Mouse (Mus musculus) limb, embryonic 11.5 days (tissue): Measurements from ENCODE around the gene Qrfp. TPM values are rescaled to one million over a fixed set of nuclear protein-coding genes. Genes with fewer than 3 reads are reported as not detected.
A peak's percentile ranks its signal among the peaks of the same experiment; 100 is the strongest.

Source experiments
- ATAC-seq: fragments of 200-750 bp; cut with Nextera tagmentation; 2 replicates; pipeline ENCODE4 v1.8.0; 2017; ENCODE audit warnings: low read depth; ENCODE audit not compliant: insufficient number of reproducible peaks, low FRiP score, low TSS enrichment
- DNase-seq: peaks from one replicate; pipeline ENCODE4 v3.0.0-alpha.2; 2015; ENCODE audit warnings: low spot score
- H3K27ac ChIP-seq: fragments of 300-500 bp; sonication (generic); replicated peaks from 2 replicates; pipeline ENCODE4 v1.5.1; 2014; ENCODE audit warnings: low read depth, mild to moderate bottlenecking, low read length
- H3K27me3 ChIP-seq: fragments of 300-500 bp; sonication (generic); 2 replicates; pipeline ENCODE4 v1.6.1; 2014; ENCODE audit warnings: mild to moderate bottlenecking, low read length, mixed read lengths; ENCODE audit not compliant: control insufficient read depth, insufficient read depth
- H3K36me3 ChIP-seq: fragments of 300-500 bp; sonication (generic); 2 replicates; pipeline ENCODE4 v1.6.1; 2014; ENCODE audit warnings: mild to moderate bottlenecking, low read length, moderate library complexity, mixed read lengths; ENCODE audit not compliant: control insufficient read depth, insufficient read depth
- H3K4me1 ChIP-seq: fragments of 300-500 bp; sonication (generic); 2 replicates; pipeline ENCODE4 v1.6.1; 2014; ENCODE audit warnings: low read length, mixed read lengths; ENCODE audit not compliant: control insufficient read depth, insufficient read depth
- H3K4me2 ChIP-seq: fragments of 300-500 bp; sonication (generic); 2 replicates; pipeline ENCODE4 v1.6.1; 2014; ENCODE audit warnings: low read depth, mild to moderate bottlenecking, moderate library complexity; ENCODE audit not compliant: severe bottlenecking
- H3K4me3 ChIP-seq: fragments of 300-500 bp; sonication (generic); 2 replicates; pipeline ENCODE4 v1.5.1; 2014; ENCODE audit warnings: low read depth, low read length
- H3K9ac ChIP-seq: fragments of 300-500 bp; sonication (generic); 2 replicates; pipeline ENCODE4 v1.6.1; 2014; ENCODE audit warnings: mild to moderate bottlenecking, low read length
- H3K9me3 ChIP-seq: fragments of 300-500 bp; sonication (generic); 2 replicates; pipeline ENCODE4 v1.6.1; 2016; ENCODE audit warnings: low read length; ENCODE audit not compliant: control insufficient read depth
- WGBS: fragments of 180-500 bp; shearing (Covaris S2); extraction: QIAGEN DNeasy Blood & Tissue Kit; methylation state at CpG from one replicate; pipeline ENCODE4 v1.1.7; 2014; 5-methylcytosine and 5-hydroxymethylcytosine counted together
- polyA plus RNA-seq: library from polyadenylated mRNA; unstranded; fragments of >200 nt; fragmentation: Nextera tagmentation; extraction: Ambion mirVana; gene quantifications from 2 replicates; pipeline ENCODE4 v1.2.1, GENCODE M21; 2014

Qrfp gene
- polyA plus RNA-seq, 1 experiment from 2014 or later = 0.31 TPM

- H3K27me3 ChIP-seq = no peaks in the 10 kb centered on the region
- peak overlapping the region; percentile 82 for H3K4me3 ChIP-seq
- no peak overlapping the region; the same call in 1 of the 2 replicates for H3K27ac ChIP-seq
- DNase-seq (no peak), ATAC-seq (no peak)
- H3K9me3 ChIP-seq = no peaks in the 10 kb centered on the region
- H3K9ac ChIP-seq = peak overlapping the region; percentile 98
- WGBS = under 1% methylated on average over 4 of the region's 4 CpGs
- H3K4me2 ChIP-seq = peak overlapping the region; percentile 83
- peaks cover 21% of the 10 kb centered on the region for H3K4me1 ChIP-seq
- no peaks in the 10 kb centered on the region for H3K36me3 ChIP-seq
These were observed 48.8 kb downstream of the Qrfp start for GRCm38 (mm10) chr2:31761585-31761984.

DNA sequence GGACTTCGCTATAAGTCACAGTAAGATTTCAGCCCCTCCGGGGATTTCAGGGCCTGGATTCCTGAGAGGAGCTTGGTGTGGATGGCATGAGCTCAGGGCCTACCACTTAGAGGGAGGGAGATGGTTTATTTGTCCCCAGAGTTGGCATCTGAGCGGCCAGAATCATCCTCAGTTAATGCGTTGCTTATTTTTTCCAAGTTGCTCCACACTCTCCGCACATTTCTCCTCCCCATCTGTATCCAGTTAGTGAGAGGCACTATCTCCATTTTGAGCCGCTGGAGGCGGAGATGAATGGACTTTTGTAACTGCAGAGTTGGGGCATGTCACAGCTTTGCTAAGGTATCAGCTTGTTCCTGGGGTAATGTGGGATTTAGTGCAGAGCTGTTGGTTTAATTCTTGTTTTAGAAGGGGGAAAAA, 49.3 kb downstream of the Qrfp start:
- ATAC-seq = no peak

DNA sequence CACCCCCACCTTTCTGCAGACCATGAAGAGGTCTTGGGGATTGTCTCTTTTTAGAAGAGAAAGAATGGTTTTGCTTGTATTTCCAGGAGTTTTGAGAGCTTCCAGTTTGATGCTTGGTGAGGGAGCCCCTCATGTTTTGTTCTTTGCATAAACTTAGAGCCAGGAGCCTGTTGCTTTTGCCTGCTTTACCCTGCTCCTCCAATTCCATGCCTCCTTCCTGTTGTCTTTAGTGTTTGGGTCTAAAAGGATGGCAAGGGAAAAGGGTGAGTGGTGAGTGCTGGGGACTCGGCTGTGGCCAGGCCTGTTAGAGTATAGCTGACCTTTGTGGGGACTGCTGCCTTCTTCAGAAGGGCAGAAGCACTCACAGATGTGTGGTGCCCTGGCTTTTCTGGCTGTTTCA, 49.9 kb downstream of the Qrfp start:
- Histone ChIP-seq H3K9me3 (no peaks in the 10 kb centered on the region), H3K4me1 (peaks cover 20% of the 10 kb centered on the region), H3K36me3 (no peaks in the 10 kb centered on the region), H3K4me2 (peak overlapping the region; percentile 83), H3K9ac (peak overlapping the region; percentile 98), H3K27ac (peak overlapping the region; percentile 89), H3K4me3 (peak overlapping the region; percentile 82), H3K27me3 (no peaks in the 10 kb centered on the region)
- peak; percentile 47 for DNase-seq
- WGBS = 0% methylated on average over 1 of the region's 1 CpGs
- no peak for ATAC-seq

More for the DNA sequence above, 49.3 kb downstream of the Qrfp start:
- Histone ChIP-seq H3K36me3 (no peaks in the 10 kb centered on the region), H3K4me2 (peak overlapping the region; percentile 83), H3K27ac (peak overlapping the region; percentile 89), H3K9ac (peak overlapping the region; percentile 98), H3K4me1 (peaks cover 20% of the 10 kb centered on the region), H3K27me3 (no peaks in the 10 kb centered on the region), H3K4me3 (peak overlapping the region; percentile 82), H3K9me3 (no peaks in the 10 kb centered on the region)
- WGBS = 1% methylated on average over 7 of the region's 7 CpGs
- peak; percentile 51 for DNase-seq

GRCm38 (mm10) chr2:31759751-31760460, 50.5 kb downstream of the Qrfp start:
- peak; percentile 95 for ATAC-seq

DNA sequence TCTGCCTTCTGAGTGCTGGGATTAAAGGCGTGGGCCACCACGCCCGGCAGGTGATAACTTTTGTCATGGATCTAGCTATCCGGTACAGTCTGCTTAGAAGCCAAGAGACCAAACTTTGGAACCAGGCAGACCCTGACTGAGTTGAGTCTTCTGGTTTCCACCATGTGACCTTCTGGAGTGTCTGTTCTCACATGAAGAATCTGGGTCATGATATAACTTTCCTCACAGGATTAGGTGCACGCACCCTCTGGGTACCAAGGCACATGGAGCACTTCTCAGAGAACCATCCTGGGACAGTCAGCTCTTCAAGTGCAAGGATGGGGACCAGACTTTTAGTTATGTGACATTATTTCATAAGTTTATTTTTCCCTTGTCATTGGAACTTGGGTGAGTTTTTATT, 51.4 kb downstream of the Qrfp start:
- DNase-seq (no peak), ATAC-seq (no peak)
- H3K9me3 ChIP-seq = no peaks in the 10 kb centered on the region
- peak overlapping the region; percentile 82; the same call in 1 of the 2 replicates for H3K4me3 ChIP-seq
- H3K4me1 ChIP-seq = peaks cover 20% of the 10 kb centered on the region
- H3K27ac ChIP-seq = 0 out of 2 replicates have a peak overlapping the region, but pooled peaks have one; percentile 89
- H3K36me3 ChIP-seq = no peaks in the 10 kb centered on the region
- no peaks in the 10 kb centered on the region for H3K27me3 ChIP-seq
- H3K4me2 ChIP-seq = peak overlapping the region; percentile 83; the same call in 1 of the 2 replicates
- WGBS = 88% methylated on average over 5 of the region's 5 CpGs
- no peak overlapping the region for H3K9ac ChIP-seq

More at GRCm38 (mm10) chr2:31759751-31760460, 50.5 kb downstream of the Qrfp start:
- DNase-seq = peak; percentile 96
- Histone ChIP-seq H3K27me3 (no peaks in the 10 kb centered on the region), H3K27ac (peak overlapping the region; percentile 89), H3K9me3 (no peaks in the 10 kb centered on the region), H3K36me3 (no peaks in the 10 kb centered on the region), H3K4me1 (peaks cover 20% of the 10 kb centered on the region), H3K4me3 (peak overlapping the region; percentile 82), H3K9ac (peak overlapping the region; percentile 98), H3K4me2 (peak overlapping the region; percentile 83)
- WGBS = under 1% methylated on average over 42 of the region's 42 CpGs

- H3K4me2 ChIP-seq = no peak overlapping the region
- no peaks in the 10 kb centered on the region for H3K9me3 ChIP-seq
- H3K36me3 ChIP-seq = no peaks in the 10 kb centered on the region
- no peak overlapping the region for H3K4me3 ChIP-seq
- no peak for ATAC-seq
- peaks cover 10% of the 10 kb centered on the region for H3K4me1 ChIP-seq
- no peaks in the 10 kb centered on the region for H3K27me3 ChIP-seq
- DNase-seq = no peak
- H3K9ac ChIP-seq = no peak overlapping the region
- H3K27ac ChIP-seq = no peak overlapping the region
These were observed 52.9 kb downstream of the Qrfp start for GRCm38 (mm10) chr2:31757472-31757871.

Other genes with a start within 250 kb of the Qrfp start
- 92.4 and 96.4 TPM in 2 replicates for gene Fubp3, start 237.9 kb downstream of the Qrfp start, polyA plus RNA-seq
- 0.07 and 0.09 TPM in 2 replicates for gene Prdm12, start 170.5 kb downstream of the Qrfp start, polyA plus RNA-seq
- 86.2 and 91.5 TPM in 2 replicates for gene Exosc2, start 139.9 kb downstream of the Qrfp start, polyA plus RNA-seq
- 57.7 and 60.7 TPM in 2 replicates for gene Abl1, start 122.2 kb downstream of the Qrfp start, polyA plus RNA-seq
- gene Fibcd1, start 35.4 kb upstream of the Qrfp start, polyA plus RNA-seq = 0.03 TPM in 1 of 2 replicates, not detected in the other
- 0.13 and 0.17 TPM in 2 replicates for gene Lamc3, start 76.7 kb upstream of the Qrfp start, polyA plus RNA-seq
- gene Aif1l, start 139.6 kb upstream of the Qrfp start, polyA plus RNA-seq = 110 and 121 TPM in 2 replicates
- gene Nup214, start 163.9 kb upstream of the Qrfp start, polyA plus RNA-seq = 85.5 and 98.4 TPM in 2 replicates